Mouse (Mus musculus) E14TG2a.4 (cell line): ENCODE results near the gene Ifi47.

Source experiments
- CTCF ChIP-seq: conservative IDR thresholded peaks from 2 replicates; pipeline ENCODE4 v1.5.1; 2014; ENCODE audit warnings: low read length
- POU5F1 ChIP-seq: IDR thresholded peaks from 2 replicates; pipeline ENCODE4 v1.6.1; 2014; ENCODE audit warnings: low read length, borderline replicate concordance

DNA sequence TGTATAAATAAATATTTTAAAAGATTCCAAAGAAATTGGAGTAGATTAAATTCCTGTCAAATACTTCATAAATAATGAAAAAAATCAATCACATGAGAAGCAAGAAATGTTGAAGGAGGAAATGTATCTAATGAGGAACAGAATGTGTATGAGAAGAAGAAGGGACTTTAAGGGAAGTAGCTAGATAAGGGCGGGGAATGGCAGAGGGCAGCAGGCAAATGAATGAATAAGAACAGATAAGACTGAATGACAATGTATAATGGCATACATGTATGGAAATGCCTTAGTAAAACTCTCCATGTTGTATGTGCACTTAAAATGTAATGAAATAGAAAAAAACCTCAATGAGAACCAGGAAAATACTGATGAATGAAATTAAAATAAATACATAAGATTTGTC is 8.0 kb upstream of the Ifi47 start:
- no peak for TF ChIP-seq CTCF
- no peak for TF ChIP-seq POU5F1
